8 mouse cellular contexts compared by ENCODE assay signal in the genomic region with DNA sequence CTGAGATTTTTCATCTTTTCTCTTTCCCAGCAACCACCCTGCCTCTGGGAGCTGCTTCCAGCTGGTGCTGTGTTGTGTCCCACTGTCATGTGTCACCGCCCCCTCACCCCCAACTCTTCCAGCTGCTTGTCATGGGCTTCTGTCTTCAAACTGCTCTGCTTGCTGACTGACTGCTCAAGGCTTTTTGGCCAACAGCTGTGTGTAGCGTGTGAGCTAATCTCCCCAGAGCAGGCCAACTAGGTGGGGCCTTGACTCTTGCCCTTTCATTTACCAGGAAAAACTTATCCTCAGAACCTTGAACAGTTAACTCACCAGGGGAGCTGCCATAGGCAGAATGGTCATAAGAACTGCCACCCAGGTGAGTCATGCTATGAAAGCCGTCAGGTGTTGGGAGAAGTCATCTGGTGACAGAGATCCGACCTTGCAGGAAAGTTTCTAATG. TPM values are rescaled to one million over a fixed set of nuclear protein-coding genes. Genes with fewer than 3 reads are reported as not detected.
DNase-seq lines count a peak whose midpoint lies in the region; ATAC-seq and TF ChIP-seq lines count a peak whose summit lies in the region.

No protein-coding gene starts in this region.

- no peak overlapping the region for H3K4me2 ChIP-seq in kidney, postnatal 0 days (ENCODE audit: low read length)
- H3K4me2 ChIP-seq in stomach, embryonic 16.5 days (ENCODE audit: low read depth, low read length): no peak overlapping the region
- no peak overlapping the region for H3K4me2 ChIP-seq in hindbrain, embryonic 11.5 days (replicated peaks; ENCODE audit: low read depth, low read length)

- TF ChIP-seq CTCF in MEL (IDR thresholded peaks at IDR 0.05 in 2 of 3, conservative IDR thresholded peaks at IDR 0.05 in 1 of 3; ENCODE audit: control insufficient read depth in 1 of 3, insufficient read depth in 1 of 3, low read depth in 2 of 3, low read length in 3 of 3, poor library complexity in 1 of 3, severe bottlenecking in 1 of 3): no peak
- no peak for TF ChIP-seq CTCF in kidney, postnatal 0 days (IDR thresholded peaks at IDR 0.05; ENCODE audit: low read depth)

- no peaks in the 10 kb centered on the region for H3K79me2 ChIP-seq in MEL (ENCODE audit: control insufficient read depth, insufficient read depth, low read length, poor library complexity)

- no peak overlapping the region for H3K27ac ChIP-seq in MEL (ENCODE audit: control insufficient read depth, low read depth, low read length)
- H3K27ac ChIP-seq in kidney, postnatal 0 days: no peak overlapping the region
- peak overlapping the region; percentile 52; the same call in 1 of the 2 replicates for H3K27ac ChIP-seq in stomach, embryonic 16.5 days (ENCODE audit: low read length)
- H3K27ac ChIP-seq in hindbrain, embryonic 11.5 days (ENCODE audit: low read depth, low read length): no peak overlapping the region

- peaks cover 0 to 15% of the 10 kb centered on the region in 2 experiments; a peak in 2 of 4 replicates for H3K4me1 ChIP-seq in MEL (ENCODE audit: control insufficient read depth in 1 of 2, insufficient read depth in 2 of 2, low read length in 2 of 2)
- H3K4me1 ChIP-seq in kidney, postnatal 0 days (replicated peaks; ENCODE audit: insufficient read depth, low read length): no peaks in the 10 kb centered on the region
- peaks cover 13% of the 10 kb centered on the region for H3K4me1 ChIP-seq in stomach, embryonic 16.5 days (ENCODE audit: control insufficient read depth, insufficient read depth, low read length)
- H3K4me1 ChIP-seq in hindbrain, embryonic 11.5 days (replicated peaks; ENCODE audit: control insufficient read depth, insufficient read depth, low read length): 0 out of 2 replicates have a peak, but pooled peaks cover 2% of the 10 kb centered on the region

- no peaks in the 10 kb centered on the region for H3K9me3 ChIP-seq in MEL (replicated peaks; ENCODE audit: insufficient read depth, low read length)
- H3K9me3 ChIP-seq in kidney, postnatal 0 days (replicated peaks; ENCODE audit: low read length): no peaks in the 10 kb centered on the region
- no peaks in the 10 kb centered on the region for H3K9me3 ChIP-seq in stomach, embryonic 16.5 days (replicated peaks; ENCODE audit: control insufficient read depth, low read length)
- no peaks in the 10 kb centered on the region for H3K9me3 ChIP-seq in hindbrain, embryonic 11.5 days (ENCODE audit: control insufficient read depth, low read length)

- intact Hi-C loops in gastrocnemius, postnatal 14 days (cut with DNase I; ENCODE audit: low total_unique reads): no loop called here

- no peak overlapping the region for H3K4me3 ChIP-seq in MEL (ENCODE audit: control insufficient read depth in 1 of 2, insufficient read depth in 1 of 2, low read depth in 2 of 2, low read length in 2 of 2)
- H3K4me3 ChIP-seq in kidney, postnatal 0 days (replicated peaks; ENCODE audit: low read depth, low read length): no peak overlapping the region
- H3K4me3 ChIP-seq in stomach, embryonic 16.5 days (replicated peaks; ENCODE audit: low read length): no peak overlapping the region
- no peak overlapping the region for H3K4me3 ChIP-seq in hindbrain, embryonic 11.5 days (ENCODE audit: low read depth, low read length)

- no peak for TF ChIP-seq EP300 in MEL (IDR thresholded peaks at IDR 0.05; ENCODE audit: low read depth in 1 of 2, low read length in 2 of 2)

- no peaks in the 10 kb centered on the region; a peak in 1 of 4 replicates for H3K36me3 ChIP-seq in MEL (ENCODE audit: control insufficient read depth in 1 of 2, insufficient read depth in 2 of 2, low read length in 2 of 2)
- no peaks in the 10 kb centered on the region for H3K36me3 ChIP-seq in kidney, postnatal 0 days (ENCODE audit: insufficient read depth, low read length)
- H3K36me3 ChIP-seq in stomach, embryonic 16.5 days (ENCODE audit: control insufficient read depth, insufficient read depth, low read length): no peaks in the 10 kb centered on the region
- H3K36me3 ChIP-seq in hindbrain, embryonic 11.5 days (ENCODE audit: control insufficient read depth, insufficient read depth, low read length): no peaks in the 10 kb centered on the region

- no peak overlapping the region for H3K9ac ChIP-seq in MEL (ENCODE audit: control insufficient read depth, low read depth, low read length, poor library complexity, severe bottlenecking)
- H3K9ac ChIP-seq in kidney, postnatal 0 days (ENCODE audit: low read depth, low read length): no peak overlapping the region
- H3K9ac ChIP-seq in stomach, embryonic 16.5 days (ENCODE audit: low read length): no peak overlapping the region
- H3K9ac ChIP-seq in hindbrain, embryonic 11.5 days (ENCODE audit: low read depth, low read length): no peak overlapping the region

- 69% methylated on average over 4 of the region's 4 CpGs for WGBS in kidney, postnatal 0 days
- WGBS in stomach, embryonic 16.5 days: 43% methylated on average over 4 of the region's 4 CpGs
- WGBS in hindbrain, embryonic 11.5 days: 78% methylated on average over 4 of the region's 4 CpGs

- DNase-seq in gastrocnemius, postnatal 14 days: peak; percentile 8
- no peak for DNase-seq in gastrocnemius, postnatal 10 days
- DNase-seq in MEL (ENCODE audit: low read depth, low spot score): peak; percentile 17
- DNase-seq in c-Kit-positive CD71-positive TER-119-positive erythroid progenitor cells, embryonic 14.5 days (ENCODE audit: low spot score): peak; percentile 71
- DNase-seq in kidney, postnatal 0 days (ENCODE audit: low spot score): peak; percentile 28
- DNase-seq in retina, postnatal 1 day: no peak
- DNase-seq in hindbrain, embryonic 11.5 days (ENCODE audit: low spot score): no peak

- no peak for TF ChIP-seq RAD21 in MEL (IDR thresholded peaks at IDR 0.05; ENCODE audit: low read depth, low read length)

- no peak for TF ChIP-seq POLR2A in MEL (IDR thresholded peaks at IDR 0.05; ENCODE audit: control insufficient read depth in 1 of 2, insufficient read depth in 1 of 2, low read depth in 1 of 2, low read length in 2 of 2, poor library complexity in 1 of 2)

- peak; percentile 26; the same call in 1 of the 2 replicates for ATAC-seq in kidney, postnatal 0 days (replicated peaks; ENCODE audit: low FRiP score, low read depth)
- ATAC-seq in stomach, embryonic 16.5 days (ENCODE audit: insufficient read depth, low FRiP score): peak; percentile 69
- no peak for ATAC-seq in hindbrain, embryonic 11.5 days (ENCODE audit: low FRiP score)

- no peaks in the 10 kb centered on the region for H3K27me3 ChIP-seq in MEL (ENCODE audit: control insufficient read depth in 1 of 2, insufficient read depth in 2 of 2, low read length in 2 of 2)
- no peaks in the 10 kb centered on the region for H3K27me3 ChIP-seq in kidney, postnatal 0 days (ENCODE audit: insufficient read depth, low read length)
- H3K27me3 ChIP-seq in stomach, embryonic 16.5 days (ENCODE audit: control insufficient read depth, insufficient read depth, low read length): no peaks in the 10 kb centered on the region
- no peaks in the 10 kb centered on the region for H3K27me3 ChIP-seq in hindbrain, embryonic 11.5 days (ENCODE audit: control insufficient read depth, insufficient read depth, low read length)

TF ChIP-seq in MEL, 35 proteins besides CTCF, POLR2A, EP300 and RAD21:
- TF ChIP-seq ELF1 (IDR thresholded peaks at IDR 0.05; ENCODE audit: low read depth, low read length) (no peak), GABPA (IDR thresholded peaks at IDR 0.05; ENCODE audit: low read depth, low read length) (no peak), ZKSCAN1 (IDR thresholded peaks at IDR 0.05; ENCODE audit: low read depth, low read length) (no peak), KAT2A (conservative IDR thresholded peaks at IDR 0.05; ENCODE audit: low read depth, low read length) (no peak), POLR2AphosphoS5 (IDR thresholded peaks at IDR 0.05; ENCODE audit: borderline replicate concordance, low read depth, low read length) (no peak), TBP (IDR thresholded peaks at IDR 0.05; ENCODE audit: low read depth, low read length) (no peak), TAL1 (IDR thresholded peaks at IDR 0.05; ENCODE audit: low read length) (peak; percentile 17; the same call in 1 of the 2 replicates), MAX (IDR thresholded peaks at IDR 0.05; ENCODE audit: low read length) (no peak)
TF ChIP-seq in MEL: peak in this region for 1.

RNA-seq across cellular contexts. Expression of gene Ptgis, which starts 51.8 kb away (rescaled TPM):
- total RNA-seq in gastrocnemius, postnatal 14 days (2021): 10 to 100 TPM in 1 of 2 experiments, 1 to 10 TPM in 1; 8.0 to 11.1 TPM
- total RNA-seq in gastrocnemius, postnatal 10 days (2021): 10 to 100 TPM; 13.7 to 17.8 TPM
- 7.3 and 7.6 TPM in 2 replicates for total RNA-seq in MEL (2012; rRNA removed)
- 10 to 100 TPM in 1 of 2 experiments, not detected in 1; 12.7 TPM for polyA plus RNA-seq in MEL (2012; ENCODE audit: insufficient read depth in 1 of 2, insufficient read length in 2 of 2, low read depth in 1 of 2, low replicate concordance in 2 of 2, missing spikeins in 1 of 2)
- polyA plus RNA-seq in kidney, postnatal 0 days (2015; fragmentation: Nextera tagmentation; extraction: Ambion mirVana): 17.7 and 18.7 TPM in 2 replicates
- polyA plus RNA-seq in stomach, embryonic 16.5 days (2015; fragmentation: Nextera tagmentation; extraction: Ambion mirVana): 23.5 and 24.3 TPM in 2 replicates
- polyA plus RNA-seq in hindbrain, embryonic 11.5 days (2014; fragmentation: Nextera tagmentation; extraction: Ambion mirVana): 7.4 and 10.5 TPM in 2 replicates

RNA-seq across cellular contexts. Expression of gene B4galt5, which starts 56.8 kb away (rescaled TPM):
- total RNA-seq in gastrocnemius, postnatal 14 days (2021): 10 to 100 TPM; 15.0 to 17.6 TPM
- total RNA-seq in gastrocnemius, postnatal 10 days (2021): 10 to 100 TPM; 21.1 to 26.0 TPM
- total RNA-seq in MEL (2012; rRNA removed): 4.6 TPM in 2 replicates
- polyA plus RNA-seq in MEL (2012; ENCODE audit: insufficient read depth in 1 of 2, insufficient read length in 2 of 2, low read depth in 1 of 2, low replicate concordance in 2 of 2, missing spikeins in 1 of 2): 10 to 100 TPM in 1 of 2 experiments, 1 to 10 TPM in 1; 6.5 to 34.4 TPM
- 19.5 and 22.6 TPM in 2 replicates for polyA plus RNA-seq in kidney, postnatal 0 days (2015; fragmentation: Nextera tagmentation; extraction: Ambion mirVana)
- 7.0 and 7.5 TPM in 2 replicates for polyA plus RNA-seq in stomach, embryonic 16.5 days (2015; fragmentation: Nextera tagmentation; extraction: Ambion mirVana)
- polyA plus RNA-seq in hindbrain, embryonic 11.5 days (2014; fragmentation: Nextera tagmentation; extraction: Ambion mirVana): 15.3 and 19.2 TPM in 2 replicates

Comparison
In these comparisons a context has a peak if more than half of its experiments do, and no peak if none do; other contexts are left out.
1. DNase-seq: peak in gastrocnemius, postnatal 14 days (single experiment), MEL (single experiment), c-Kit-positive CD71-positive TER-119-positive erythroid progenitor cells, embryonic 14.5 days (single experiment) and kidney, postnatal 0 days (single experiment); none in gastrocnemius, postnatal 10 days (single experiment), retina, postnatal 1 day (single experiment) and hindbrain, embryonic 11.5 days (single experiment).